Mouse (Mus musculus): Measurements from ENCODE around the gene Ppp1r7.

DNA sequence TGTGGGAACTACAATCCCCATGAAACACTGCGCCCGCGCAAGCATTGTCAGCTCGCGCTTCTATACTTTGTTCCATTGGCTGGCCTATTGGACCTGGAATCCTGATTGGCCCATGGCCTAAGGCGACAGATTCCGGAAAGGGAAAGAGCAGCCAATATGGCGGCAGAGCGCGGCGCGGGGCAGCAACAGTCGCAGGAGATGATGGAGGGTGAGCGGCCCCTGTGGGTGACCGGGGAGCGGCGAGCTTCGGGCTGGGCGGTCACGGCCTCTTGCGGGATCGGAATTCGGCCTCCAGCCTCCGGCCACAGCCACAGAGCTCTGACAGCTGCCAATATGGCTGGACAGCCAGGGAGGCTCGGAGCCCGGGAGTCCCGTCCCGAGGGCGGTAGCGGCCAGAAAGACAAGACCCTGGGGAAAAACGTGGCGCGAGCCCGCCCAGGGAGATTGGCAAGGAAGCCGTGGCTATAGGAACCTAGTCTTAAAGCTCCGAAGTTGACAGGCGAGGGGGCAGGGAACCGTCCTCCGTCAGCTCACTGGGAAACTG lies 922 bp downstream of the Ppp1r7 start:
- TF ChIP-seq EP300 (IDR thresholded peaks at IDR 0.05) (no peak), CTCF (IDR thresholded peaks at IDR 0.05) (peak; percentile 67)

Data from lung, postnatal 0 days (tissue).